Mouse (Mus musculus): ENCODE data around the gene Ociad2. TPM values are rescaled to one million over a fixed set of nuclear protein-coding genes. Genes with fewer than 3 reads are reported as not detected.

Gene Ociad2
- polyA plus RNA-seq, 1 experiment: 2.0 TPM

DNA sequence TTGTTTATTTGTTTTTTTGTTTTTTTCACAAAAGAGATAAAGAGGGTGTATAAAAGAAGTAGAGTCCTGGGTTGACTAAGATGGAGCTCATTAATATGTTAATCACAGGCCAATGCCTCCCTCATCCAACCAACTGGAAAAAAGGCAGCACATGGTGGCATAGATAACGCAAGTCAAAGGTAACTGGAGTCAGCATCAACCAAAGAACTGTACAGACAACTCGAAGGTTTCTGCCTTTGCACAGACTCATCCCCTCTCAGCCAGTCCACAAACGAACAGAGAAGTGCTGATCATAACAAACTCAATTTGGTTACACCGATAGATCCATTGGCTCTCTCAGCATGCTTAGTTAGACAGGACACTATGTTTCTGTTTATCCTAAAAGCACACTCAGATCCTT, 67.7 kb downstream of the Ociad2 start:
- WGBS: 88% methylated on average over 4 of the region's 4 CpGs
- H3K27ac ChIP-seq (ENCODE audit: control insufficient read depth, insufficient read depth, low read depth, low read length, poor library complexity): no peak overlapping the region
- no peak for TF ChIP-seq POLR2A (IDR thresholded peaks at IDR 0.05; ENCODE audit: borderline replicate concordance, control insufficient read depth, low read depth, low read length)
- no peak for TF ChIP-seq CTCF (IDR thresholded peaks at IDR 0.05; ENCODE audit: control insufficient read depth, insufficient read depth, low read length)
- no peaks in the 10 kb centered on the region for H3K4me1 ChIP-seq (ENCODE audit: control insufficient read depth, insufficient read depth, low read length)
- H3K4me3 ChIP-seq (replicated peaks; ENCODE audit: control insufficient read depth, low read depth, low read length): no peak overlapping the region

Other genes starting within 250 kb of the Ociad2 start
- gene Fryl, start 84.4 kb downstream of the Ociad2 start, polyA plus RNA-seq (2011; ENCODE audit: insufficient read depth, insufficient read length, low replicate concordance, missing spikeins): 88.1 and 157 TPM in 2 replicates
- gene Ociad1, start 48.2 kb downstream of the Ociad2 start, polyA plus RNA-seq (2011; ENCODE audit: insufficient read depth, insufficient read length, low replicate concordance, missing spikeins): 136 and 217 TPM in 2 replicates
- not detected in 2 replicates for gene Cwh43, start 65.0 kb upstream of the Ociad2 start, polyA plus RNA-seq (2011; ENCODE audit: insufficient read depth, insufficient read length, low replicate concordance, missing spikeins)
- gene Dcun1d4, start 140.0 kb upstream of the Ociad2 start, polyA plus RNA-seq (2011; ENCODE audit: insufficient read depth, insufficient read length, low replicate concordance, missing spikeins): 1.9 and 3.6 TPM in 2 replicates